Mouse (Mus musculus) embryonic facial prominence, embryonic 14.5 days (tissue): ENCODE measurements around the gene Ntng1. TPM values are rescaled to one million over a fixed set of nuclear protein-coding genes. Genes with fewer than 3 reads are reported as not detected.

ENCODE experiments used
- ATAC-seq: fragments of 200-750 bp; cut with Nextera tagmentation; 2 replicates; pipeline ENCODE4 v1.8.0; 2017; ENCODE audit warnings: low read depth, moderate number of reproducible peaks, moderate TSS enrichment
- DNase-seq: peaks from one replicate; pipeline ENCODE4 v3.0.0-alpha.2; 2015; ENCODE audit warnings: low spot score
- H3K27ac ChIP-seq: fragments of 300-500 bp; sonication (generic); replicated peaks from 2 replicates; pipeline ENCODE4 v1.5.1; 2014; ENCODE audit warnings: low read depth, mild to moderate bottlenecking, low read length, moderate library complexity
- H3K27me3 ChIP-seq: fragments of 300-500 bp; sonication (generic); replicated peaks from 2 replicates; pipeline ENCODE4 v1.6.1; 2014; ENCODE audit warnings: low read length; ENCODE audit not compliant: control insufficient read depth, insufficient read depth
- H3K36me3 ChIP-seq: fragments of 300-500 bp; sonication (generic); 2 replicates; pipeline ENCODE4 v1.6.1; 2014; ENCODE audit warnings: low read length, mixed read lengths; ENCODE audit not compliant: control insufficient read depth, insufficient read depth
- H3K4me1 ChIP-seq: fragments of 300-500 bp; sonication (generic); 2 replicates; pipeline ENCODE4 v1.6.1; 2014; ENCODE audit warnings: antibody characterized with exemption, low read length; ENCODE audit not compliant: control insufficient read depth, insufficient read depth
- H3K4me2 ChIP-seq: fragments of 300-500 bp; sonication (generic); 2 replicates; pipeline ENCODE4 v1.6.1; 2014; ENCODE audit warnings: low read depth, mild to moderate bottlenecking, low read length, moderate library complexity, mixed read lengths
- H3K4me3 ChIP-seq: fragments of 300-500 bp; sonication (generic); 2 replicates; pipeline ENCODE4 v1.5.1; 2014; ENCODE audit warnings: low read depth, mild to moderate bottlenecking, low read length
- H3K9ac ChIP-seq: fragments of 300-500 bp; sonication (generic); 2 replicates; pipeline ENCODE4 v1.6.1; 2014; ENCODE audit warnings: low read depth, mild to moderate bottlenecking, low read length, moderate library complexity, mixed read lengths
- H3K9me3 ChIP-seq: fragments of 300-500 bp; sonication (generic); 2 replicates; pipeline ENCODE4 v1.6.1; 2016; ENCODE audit warnings: low read length; ENCODE audit not compliant: control insufficient read depth
- WGBS: fragments of 180-500 bp; shearing (Covaris S2); extraction: QIAGEN DNeasy Blood & Tissue Kit; methylation state at CpG from one replicate; pipeline ENCODE4 v1.1.7; 2014; 5-methylcytosine and 5-hydroxymethylcytosine counted together
- polyA plus RNA-seq: library from polyadenylated mRNA; unstranded; fragments of >200 nt; fragmentation: Nextera tagmentation; extraction: Ambion mirVana; gene quantifications from 2 replicates; pipeline ENCODE4 v1.2.1, GENCODE M21; 2014

The Ntng1 gene
- polyA plus RNA-seq, 1 experiment from 2014 or later, result 3.8 TPM

GRCm38 (mm10) chr3:110022783-110023599 is 120.8 kb downstream of the Ntng1 start:
- no peaks in the 10 kb centered on the region for H3K9me3 ChIP-seq
- DNase-seq (peak; percentile 26), ATAC-seq (no peak)
- H3K4me1 ChIP-seq, result 0 out of 2 replicates have a peak, but pooled peaks cover 8% of the 10 kb centered on the region
- H3K4me3 ChIP-seq, result no peak overlapping the region
- H3K9ac ChIP-seq, result no peak overlapping the region
- no peaks in the 10 kb centered on the region for H3K27me3 ChIP-seq
- WGBS, result 30% methylated on average over 18 of the region's 18 CpGs
- no peak overlapping the region for H3K27ac ChIP-seq
- H3K36me3 ChIP-seq, result no peaks in the 10 kb centered on the region
- H3K4me2 ChIP-seq, result no peak overlapping the region

- Histone ChIP-seq H3K9ac (no peak overlapping the region), H3K36me3 (no peaks in the 10 kb centered on the region), H3K4me3 (no peak overlapping the region), H3K4me1 (no peaks in the 10 kb centered on the region), H3K4me2 (no peak overlapping the region), H3K27me3 (no peaks in the 10 kb centered on the region), H3K9me3 (no peaks in the 10 kb centered on the region), H3K27ac (no peak overlapping the region)
- 78% methylated on average over 14 of the region's 14 CpGs for WGBS
- DNase-seq (no peak), ATAC-seq (no peak)
Measured at GRCm38 (mm10) chr3:110010870-110011626, 132.8 kb downstream of the Ntng1 start.

- ATAC-seq, result no peak
- 26% methylated on average over 2 of the region's 2 CpGs for WGBS
- H3K27ac ChIP-seq, result no peak overlapping the region
Measured at GRCm38 (mm10) chr3:110010441-110010840, 133.4 kb downstream of the Ntng1 start.

GRCm38 (mm10) chr3:110000349-110000748 is 143.5 kb downstream of the Ntng1 start:
- 42% methylated on average over 5 of the region's 5 CpGs for WGBS
- no peaks in the 10 kb centered on the region for H3K9me3 ChIP-seq
- no peaks in the 10 kb centered on the region for H3K27me3 ChIP-seq
- no peak overlapping the region for H3K4me3 ChIP-seq
- H3K27ac ChIP-seq, result no peak overlapping the region
- no peak overlapping the region for H3K4me2 ChIP-seq
- H3K36me3 ChIP-seq, result no peaks in the 10 kb centered on the region
- H3K9ac ChIP-seq, result no peak overlapping the region
- H3K4me1 ChIP-seq, result no peaks in the 10 kb centered on the region
- DNase-seq, result no peak
- no peak for ATAC-seq

More at GRCm38 (mm10) chr3:110010441-110010840, 133.4 kb downstream of the Ntng1 start:
- Histone ChIP-seq H3K27me3 (no peaks in the 10 kb centered on the region), H3K4me2 (no peak overlapping the region), H3K4me1 (no peaks in the 10 kb centered on the region), H3K4me3 (no peak overlapping the region), H3K9ac (no peak overlapping the region), H3K36me3 (no peaks in the 10 kb centered on the region), H3K9me3 (no peaks in the 10 kb centered on the region)
- no peak for DNase-seq

GRCm38 (mm10) chr3:109995663-109996024 is 148.2 kb downstream of the Ntng1 start:
- Histone ChIP-seq H3K4me2 (no peak overlapping the region), H3K4me1 (no peaks in the 10 kb centered on the region), H3K9me3 (no peaks in the 10 kb centered on the region), H3K27me3 (no peaks in the 10 kb centered on the region), H3K4me3 (no peak overlapping the region), H3K36me3 (no peaks in the 10 kb centered on the region), H3K27ac (no peak overlapping the region), H3K9ac (no peak overlapping the region)
- DNase-seq (no peak), ATAC-seq (no peak)
- 58% methylated on average over 4 of the region's 4 CpGs for WGBS

GRCm38 (mm10) chr3:109994978-109995662 is 148.7 kb downstream of the Ntng1 start:
- WGBS, result 37% methylated on average over 6 of the region's 6 CpGs
- DNase-seq, result peak; percentile 39
- ATAC-seq, result peak; percentile 63; the same call in 1 of the 2 replicates

GRCm38 (mm10) chr3:109984086-109984485 is 159.7 kb downstream of the Ntng1 start:
- no peak overlapping the region for H3K9ac ChIP-seq
- WGBS, result 47% methylated on average over 2 of the region's 2 CpGs
- H3K27ac ChIP-seq, result no peak overlapping the region
- no peaks in the 10 kb centered on the region for H3K4me1 ChIP-seq
- no peak overlapping the region for H3K4me3 ChIP-seq
- H3K9me3 ChIP-seq, result no peaks in the 10 kb centered on the region
- no peaks in the 10 kb centered on the region for H3K36me3 ChIP-seq
- peak; percentile 49 for DNase-seq
- no peak overlapping the region for H3K4me2 ChIP-seq
- no peak for ATAC-seq
- no peaks in the 10 kb centered on the region for H3K27me3 ChIP-seq

More at GRCm38 (mm10) chr3:109994978-109995662, 148.7 kb downstream of the Ntng1 start:
- H3K9me3 ChIP-seq, result no peaks in the 10 kb centered on the region
- H3K27ac ChIP-seq, result no peak overlapping the region
- H3K9ac ChIP-seq, result no peak overlapping the region
- no peak overlapping the region for H3K4me2 ChIP-seq
- H3K4me3 ChIP-seq, result no peak overlapping the region
- H3K27me3 ChIP-seq, result no peaks in the 10 kb centered on the region
- no peaks in the 10 kb centered on the region for H3K4me1 ChIP-seq
- no peaks in the 10 kb centered on the region for H3K36me3 ChIP-seq

GRCm38 (mm10) chr3:109977614-109978013 is 166.2 kb downstream of the Ntng1 start:
- H3K4me1 ChIP-seq, result no peaks in the 10 kb centered on the region
- no peak overlapping the region for H3K4me3 ChIP-seq
- no peaks in the 10 kb centered on the region for H3K36me3 ChIP-seq
- H3K27me3 ChIP-seq, result no peaks in the 10 kb centered on the region
- 64% methylated on average over 1 of the region's 2 CpGs for WGBS
- H3K4me2 ChIP-seq, result no peak overlapping the region
- DNase-seq (no peak), ATAC-seq (no peak)
- no peak overlapping the region for H3K9ac ChIP-seq
- H3K9me3 ChIP-seq, result no peaks in the 10 kb centered on the region
- no peak overlapping the region for H3K27ac ChIP-seq
